Mouse (Mus musculus) lung, postnatal 0 days (tissue): Measurements from ENCODE around the gene Enah. TPM values are rescaled to one million over a fixed set of nuclear protein-coding genes. Genes with fewer than 3 reads are reported as not detected.

Experiments
- ATAC-seq: fragments of 200-750 bp; cut with Nextera tagmentation; 2 replicates; pipeline ENCODE4 v1.8.0; 2017; ENCODE audit warnings: moderate library complexity
- DNase-seq: peaks from one replicate; pipeline ENCODE4 v3.0.0-alpha.2; 2016; ENCODE audit warnings: low spot score
- H3K27ac ChIP-seq: fragments of 300-500 bp; sonication (generic); 2 replicates; pipeline ENCODE4 v1.5.1; 2014; ENCODE audit warnings: antibody characterized with exemption, mild to moderate bottlenecking, low read length, mixed read lengths
- H3K27me3 ChIP-seq: fragments of 300-500 bp; sonication (generic); replicated peaks from 2 replicates; pipeline ENCODE4 v1.6.1; 2014; ENCODE audit warnings: low read length, mixed read lengths; ENCODE audit not compliant: insufficient read depth
- H3K36me3 ChIP-seq: fragments of 300-500 bp; sonication (generic); 2 replicates; pipeline ENCODE4 v1.6.1; 2014; ENCODE audit warnings: low read length, mixed read lengths; ENCODE audit not compliant: insufficient read depth
- H3K4me1 ChIP-seq: fragments of 300-500 bp; sonication (generic); 2 replicates; pipeline ENCODE4 v1.6.1; 2014; ENCODE audit warnings: antibody characterized with exemption, low read depth, low read length, mixed read lengths; ENCODE audit not compliant: insufficient read depth
- H3K4me2 ChIP-seq: fragments of 300-500 bp; sonication (generic); replicated peaks from 2 replicates; pipeline ENCODE4 v1.6.1; 2014; ENCODE audit warnings: low read depth, mild to moderate bottlenecking, low read length, moderate library complexity, mixed read lengths
- H3K4me3 ChIP-seq: fragments of 300-500 bp; sonication (generic); 2 replicates; pipeline ENCODE4 v1.5.1; 2014; ENCODE audit warnings: low read depth, low read length
- H3K9ac ChIP-seq: fragments of 300-500 bp; sonication (generic); replicated peaks from 2 replicates; pipeline ENCODE4 v1.6.1; 2014; ENCODE audit warnings: low read depth, mild to moderate bottlenecking
- H3K9me3 ChIP-seq: fragments of 300-500 bp; sonication (generic); 2 replicates; pipeline ENCODE4 v1.6.1; 2016; ENCODE audit warnings: low read length, mixed read lengths
- CTCF ChIP-seq: IDR thresholded peaks from 2 replicates; pipeline ENCODE4 v1.5.1; 2016; ENCODE audit warnings: antibody characterized with exemption, mild to moderate bottlenecking
- EP300 ChIP-seq: IDR thresholded peaks from 2 replicates; pipeline ENCODE4 v1.6.1; 2016; ENCODE audit warnings: antibody characterized with exemption, mild to moderate bottlenecking, control low read depth
- WGBS: fragments of 180-500 bp; shearing (Covaris S2); extraction: QIAGEN DNeasy Blood & Tissue Kit; methylation state at CpG from one replicate; pipeline ENCODE4 v1.1.7; 2014; 5-methylcytosine and 5-hydroxymethylcytosine counted together
- polyA plus RNA-seq: library from polyadenylated mRNA; unstranded; fragments of >200 nt; fragmentation: Nextera tagmentation; extraction: Ambion mirVana; gene quantifications from 2 replicates; pipeline ENCODE4 v1.2.1, GENCODE M21; 2015

Gene Enah
- polyA plus RNA-seq, 1 experiment from 2014 or later: 8.9 TPM

DNA sequence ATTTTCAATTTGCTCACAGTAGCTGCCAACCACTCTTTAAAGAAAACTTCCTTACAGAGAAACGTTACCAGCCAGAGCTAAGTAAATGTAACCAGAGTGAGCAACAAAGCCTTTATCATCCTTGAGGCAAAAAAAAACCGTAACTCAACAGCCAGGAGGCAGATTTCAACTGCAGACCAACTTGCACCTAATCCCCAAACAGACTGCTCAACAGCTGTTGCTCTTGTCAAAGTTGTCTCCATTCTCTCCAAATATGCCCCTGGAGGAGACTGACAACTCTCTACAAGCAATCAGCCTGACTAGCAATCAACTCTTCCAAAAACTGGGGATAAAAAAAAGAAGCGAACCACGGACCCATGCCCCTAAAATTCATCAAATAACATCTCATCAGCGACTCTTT lies 26.2 kb downstream of the Enah start:
- Histone ChIP-seq H3K4me3 (no peak overlapping the region), H3K27ac (no peak overlapping the region), H3K4me2 (no peak overlapping the region), H3K27me3 (no peaks in the 10 kb centered on the region), H3K36me3 (no peaks in the 10 kb centered on the region), H3K4me1 (no peaks in the 10 kb centered on the region; the same call in 1 of the 2 replicates), H3K9me3 (no peaks in the 10 kb centered on the region), H3K9ac (no peak overlapping the region)
- WGBS: 57% methylated on average over 5 of the region's 5 CpGs
- DNase-seq: peak; percentile 40
- no peak for TF ChIP-seq EP300
- TF ChIP-seq CTCF: no peak
- no peak for ATAC-seq

DNA sequence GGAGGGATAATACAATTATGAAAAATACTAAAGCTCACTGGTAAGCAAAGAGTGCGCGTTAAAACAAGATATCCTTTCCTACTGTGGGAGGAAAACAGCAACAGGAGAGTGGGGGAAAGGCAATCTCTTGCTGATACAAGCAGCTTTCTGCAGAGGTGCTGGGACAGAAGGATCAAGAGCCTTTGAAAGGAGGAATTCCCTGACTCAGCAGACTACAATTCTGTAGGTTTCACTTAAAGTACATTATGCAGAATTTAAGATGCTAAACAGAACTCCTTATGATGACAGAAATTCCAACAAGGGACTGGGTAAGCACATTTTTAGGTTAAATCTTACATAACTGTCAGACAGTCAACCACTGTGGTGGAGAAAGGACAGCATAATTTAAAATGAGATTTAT lies 31.4 kb downstream of the Enah start:
- Histone ChIP-seq H3K36me3 (no peaks in the 10 kb centered on the region), H3K4me3 (no peak overlapping the region), H3K4me2 (no peak overlapping the region), H3K27me3 (no peaks in the 10 kb centered on the region), H3K4me1 (no peaks in the 10 kb centered on the region; the same call in 1 of the 2 replicates), H3K27ac (no peak overlapping the region), H3K9me3 (no peaks in the 10 kb centered on the region), H3K9ac (no peak overlapping the region)
- TF ChIP-seq EP300 (no peak), CTCF (no peak)
- no peak for DNase-seq
- ATAC-seq: no peak
- WGBS: 88% methylated on average over 2 of the region's 2 CpGs

DNA sequence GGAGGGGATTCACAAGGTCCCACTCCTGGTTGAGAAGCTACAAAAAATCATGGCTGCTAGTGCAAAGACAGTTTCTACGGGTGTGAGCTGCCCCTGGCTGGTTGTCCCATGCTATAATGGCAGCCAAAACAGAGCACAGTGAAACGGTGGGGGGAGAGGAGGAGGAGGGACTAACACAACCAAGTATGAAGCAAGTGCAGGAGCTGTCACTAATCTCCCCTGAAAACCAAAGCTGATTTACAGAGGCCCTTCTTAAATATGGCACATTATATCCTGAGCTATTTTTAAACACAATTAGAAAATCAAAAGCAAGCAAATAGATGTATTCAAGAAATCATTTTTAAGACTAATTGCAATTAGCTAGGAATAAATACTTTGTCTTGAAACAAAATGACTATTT lies 32.6 kb downstream of the Enah start:
- ATAC-seq (no peak), DNase-seq (no peak)
- H3K4me2 ChIP-seq: no peak overlapping the region
- TF ChIP-seq EP300 (no peak), CTCF (no peak)
- H3K36me3 ChIP-seq: no peaks in the 10 kb centered on the region
- H3K4me1 ChIP-seq: no peaks in the 10 kb centered on the region
- H3K9ac ChIP-seq: no peak overlapping the region
- no peaks in the 10 kb centered on the region for H3K27me3 ChIP-seq
- H3K27ac ChIP-seq: no peak overlapping the region
- WGBS: 42% methylated on average over 2 of the region's 2 CpGs
- no peak overlapping the region for H3K4me3 ChIP-seq
- H3K9me3 ChIP-seq: no peaks in the 10 kb centered on the region

DNA sequence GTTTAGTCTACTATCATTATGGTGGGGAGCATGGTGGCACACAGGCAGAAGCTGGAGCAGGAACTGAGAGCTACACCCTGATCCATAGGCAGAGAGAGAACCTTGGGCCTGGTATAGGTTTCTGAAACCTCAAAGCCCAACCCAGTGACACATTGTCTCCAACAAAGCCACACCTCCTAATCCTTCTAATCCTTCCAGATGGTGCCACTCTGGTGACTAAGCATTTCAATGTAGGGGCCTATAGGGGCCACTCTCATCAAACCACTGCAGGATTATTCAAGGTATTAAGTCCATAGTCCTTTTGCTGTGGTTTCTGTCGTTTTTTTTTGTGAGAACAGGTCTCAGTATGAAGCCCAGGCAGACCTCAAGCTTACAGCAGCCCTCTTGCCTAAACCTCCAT lies 33.9 kb downstream of the Enah start:
- Histone ChIP-seq H3K4me3 (no peak overlapping the region), H3K27ac (no peak overlapping the region), H3K4me2 (no peak overlapping the region), H3K9me3 (no peaks in the 10 kb centered on the region), H3K36me3 (no peaks in the 10 kb centered on the region), H3K4me1 (no peaks in the 10 kb centered on the region), H3K27me3 (no peaks in the 10 kb centered on the region), H3K9ac (no peak overlapping the region)
- DNase-seq: no peak
- no peak for ATAC-seq
- TF ChIP-seq CTCF (no peak), EP300 (no peak)
- 87% methylated on average over 1 of the region's 1 CpGs for WGBS

DNA sequence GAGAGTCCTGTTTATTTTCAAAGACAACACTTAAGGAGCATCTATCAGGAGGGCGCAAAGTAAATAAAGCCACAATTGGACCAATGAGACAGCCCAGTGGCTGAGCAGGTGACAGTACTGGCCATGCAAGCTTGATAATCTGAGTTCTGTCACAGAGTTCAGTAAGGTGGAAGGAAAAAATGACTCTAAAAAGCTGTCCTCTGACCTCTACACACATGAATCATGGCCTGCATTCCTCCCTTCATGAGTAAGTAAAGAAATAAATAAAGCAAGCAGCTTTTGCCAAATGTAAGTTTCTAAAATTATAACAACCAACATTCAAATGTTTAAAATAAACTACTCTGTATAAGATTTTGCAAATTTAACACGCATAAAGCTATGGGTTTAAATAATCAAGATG lies 35.0 kb downstream of the Enah start:
- Histone ChIP-seq H3K27me3 (no peaks in the 10 kb centered on the region), H3K36me3 (no peaks in the 10 kb centered on the region), H3K4me2 (no peak overlapping the region), H3K4me1 (no peaks in the 10 kb centered on the region), H3K4me3 (no peak overlapping the region), H3K27ac (no peak overlapping the region), H3K9ac (no peak overlapping the region), H3K9me3 (no peaks in the 10 kb centered on the region)
- ATAC-seq (no peak), DNase-seq (no peak)
- TF ChIP-seq EP300 (no peak), CTCF (no peak)
- WGBS: 83% methylated on average over 2 of the region's 2 CpGs

DNA sequence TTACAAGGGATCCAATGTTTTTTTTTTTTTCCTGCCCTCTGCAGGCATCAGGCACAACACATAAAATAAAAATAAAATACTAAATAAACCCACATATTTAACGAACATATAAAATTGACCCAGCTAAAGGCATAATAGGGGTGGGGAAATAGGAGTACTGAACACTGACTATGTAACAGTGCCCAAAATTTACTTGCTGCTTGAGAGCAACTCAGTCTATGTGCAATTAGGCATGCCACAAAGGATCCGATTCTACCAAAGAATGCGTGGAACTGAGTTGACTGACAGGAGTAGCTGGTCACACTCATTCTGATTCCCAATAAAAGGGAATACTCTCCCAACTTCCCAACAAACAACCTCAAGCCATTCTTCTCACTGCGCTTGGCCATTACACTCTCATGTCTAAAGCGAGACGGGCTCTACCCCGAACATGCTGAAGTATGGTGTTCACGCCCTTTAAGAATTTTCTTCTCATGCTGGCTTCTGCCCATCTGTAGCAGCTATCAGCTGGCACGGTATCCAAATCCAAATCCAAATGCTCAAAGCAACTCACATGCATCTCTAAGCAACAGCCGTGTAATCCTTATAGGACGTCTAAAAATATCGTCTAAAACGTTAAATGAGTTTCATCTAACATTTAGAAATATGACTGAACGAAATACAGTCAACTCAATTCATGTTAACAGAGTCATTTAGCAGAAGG lies 39.6 kb downstream of the Enah start:
- Histone ChIP-seq H3K27me3 (no peaks in the 10 kb centered on the region), H3K36me3 (no peaks in the 10 kb centered on the region), H3K4me3 (no peak overlapping the region), H3K27ac (no peak overlapping the region), H3K4me1 (no peaks in the 10 kb centered on the region), H3K4me2 (no peak overlapping the region), H3K9me3 (no peaks in the 10 kb centered on the region), H3K9ac (no peak overlapping the region)
- 82% methylated on average over 14 of the region's 14 CpGs for WGBS
- no peak for ATAC-seq
- no peak for DNase-seq
- TF ChIP-seq EP300: no peak
- no peak for TF ChIP-seq CTCF

DNA sequence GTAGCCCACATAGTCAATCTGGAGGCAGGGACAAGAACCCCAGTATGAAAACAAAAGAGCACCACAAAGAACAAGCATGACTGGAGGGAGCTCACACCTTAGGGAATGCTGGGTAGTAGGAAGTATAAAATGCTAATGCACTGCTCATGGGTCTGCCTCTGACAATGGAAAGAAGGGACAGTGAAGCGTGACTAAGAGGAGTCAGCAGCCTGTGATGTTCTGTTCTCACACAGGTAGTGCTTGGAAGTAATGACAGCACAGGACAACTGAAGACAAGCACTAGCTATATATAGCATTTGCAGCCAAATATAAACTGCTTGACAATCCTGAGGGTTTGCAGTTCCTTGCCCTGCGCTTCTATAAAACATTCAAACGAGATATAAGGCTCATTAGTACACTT lies 44.3 kb downstream of the Enah start:
- Histone ChIP-seq H3K4me3 (no peak overlapping the region), H3K36me3 (no peaks in the 10 kb centered on the region), H3K27me3 (no peaks in the 10 kb centered on the region), H3K4me2 (no peak overlapping the region), H3K4me1 (peaks cover 6% of the 10 kb centered on the region; the same call in 1 of the 2 replicates), H3K9me3 (no peaks in the 10 kb centered on the region), H3K27ac (peak overlapping the region; percentile 62), H3K9ac (no peak overlapping the region)
- peak; percentile 39 for DNase-seq
- ATAC-seq: peak; percentile 45
- TF ChIP-seq EP300 (no peak), CTCF (no peak)
- 67% methylated on average over 3 of the region's 3 CpGs for WGBS
